ENCODE assay signal across 8 mouse cellular contexts in the genomic region with DNA sequence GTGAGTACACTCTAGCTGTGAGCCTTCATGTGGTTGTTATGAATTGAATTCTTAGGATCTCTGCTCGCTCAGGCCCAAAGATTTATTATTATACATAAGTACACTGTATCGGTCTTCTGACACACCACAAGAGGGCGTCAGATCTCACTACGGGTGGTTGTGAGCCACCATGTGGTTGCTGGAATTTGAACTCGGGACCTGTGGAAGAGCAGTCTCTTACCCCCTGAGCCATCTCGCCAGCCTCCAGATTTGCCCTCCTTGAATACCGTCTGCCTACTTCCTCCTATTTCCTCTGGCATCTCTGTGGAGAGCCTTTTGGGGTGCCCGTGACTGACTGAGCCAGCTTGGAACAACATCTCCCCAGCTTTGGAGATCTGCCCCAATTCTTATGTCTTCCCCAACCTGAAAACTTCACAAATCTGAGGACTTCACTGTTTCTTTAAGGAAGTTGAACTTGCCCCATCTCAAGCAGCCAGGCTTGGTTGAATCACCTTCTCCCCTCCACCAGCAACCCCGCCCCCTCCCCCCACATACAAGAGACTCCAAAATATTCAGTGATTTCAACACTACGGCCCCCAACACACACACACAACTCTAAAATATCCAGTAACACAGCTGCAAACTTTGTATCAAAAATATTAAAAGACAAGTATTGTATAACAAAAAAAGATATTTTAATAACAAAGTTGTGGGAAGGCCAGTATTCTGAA. TPM values are rescaled to one million over a fixed set of nuclear protein-coding genes. Genes with fewer than 3 reads are reported as not detected.
DNase-seq lines count a peak whose midpoint lies in the region; ATAC-seq and TF ChIP-seq lines count a peak whose summit lies in the region.

No protein-coding gene starts in this region.

- no peak overlapping the region for H3K4me3 ChIP-seq in cerebellum, adult 2 months (replicated peaks; ENCODE audit: insufficient read depth, low read depth, low read length)
- peak overlapping the region; percentile 76; the same call in 1 of the 2 replicates for H3K4me3 ChIP-seq in neural tube, embryonic 11.5 days (ENCODE audit: low read depth, low read length)
- H3K4me3 ChIP-seq in limb, embryonic 11.5 days (ENCODE audit: low read depth, low read length) = no peak overlapping the region
- peak overlapping the region; percentile 74; the same call in 1 of the 2 replicates for H3K4me3 ChIP-seq in stomach, embryonic 16.5 days (replicated peaks; ENCODE audit: low read length)

- 35% methylated on average over 10 of the region's 10 CpGs for WGBS in cerebellum, adult 2 months
- 80% methylated on average over 10 of the region's 10 CpGs for WGBS in neural tube, embryonic 11.5 days
- 73% methylated on average over 10 of the region's 10 CpGs for WGBS in limb, embryonic 11.5 days
- WGBS in stomach, embryonic 16.5 days = 62% methylated on average over 10 of the region's 10 CpGs

- H3K36me3 ChIP-seq in neural tube, embryonic 11.5 days (ENCODE audit: control insufficient read depth, insufficient read depth, low read length) = 0 out of 2 replicates have a peak, but pooled peaks cover 3% of the 10 kb centered on the region
- H3K36me3 ChIP-seq in limb, embryonic 11.5 days (ENCODE audit: control insufficient read depth, insufficient read depth, low read length) = no peaks in the 10 kb centered on the region
- H3K36me3 ChIP-seq in stomach, embryonic 16.5 days (ENCODE audit: control insufficient read depth, insufficient read depth, low read length) = no peaks in the 10 kb centered on the region

- no peak for TF ChIP-seq POLR2A in cerebellum, adult 2 months (IDR thresholded peaks at IDR 0.05; ENCODE audit: borderline replicate concordance, insufficient read depth, low read length)

- intact Hi-C loops in left cerebral cortex, postnatal 36 days (cut with DNase I) = loop anchor here (2.0 kb wide), 1 partner anchor 15 kb away; the partner anchor contains the start of gene Dennd6b

- DNase-seq in cerebellum, adult 2 months = peak; percentile 34 to 43
- no peak for DNase-seq in neural tube, embryonic 11.5 days (ENCODE audit: low spot score)
- no peak for DNase-seq in neural tube, embryonic 10.5 days (ENCODE audit: extremely low spot score, low spot score)
- DNase-seq in limb, embryonic 11.5 days (ENCODE audit: low spot score) = no peak
- no peak for DNase-seq in left cerebral cortex, postnatal 36 days (ENCODE audit: low spot score in 2 of 2)
- no peak for DNase-seq in adrenal gland, postnatal 4 days (ENCODE audit: low spot score in 2 of 2)

- H3K9ac ChIP-seq in neural tube, embryonic 11.5 days (ENCODE audit: low read length) = no peak overlapping the region
- no peak overlapping the region for H3K9ac ChIP-seq in limb, embryonic 11.5 days (ENCODE audit: low read length)
- no peak overlapping the region; the same call in 1 of the 2 replicates for H3K9ac ChIP-seq in stomach, embryonic 16.5 days (ENCODE audit: low read length)

- peak overlapping the region; percentile 95 for H3K4me2 ChIP-seq in neural tube, embryonic 11.5 days (ENCODE audit: low read depth)
- H3K4me2 ChIP-seq in limb, embryonic 11.5 days (ENCODE audit: low read depth, severe bottlenecking) = peak overlapping the region; percentile 67; the same call in 1 of the 2 replicates
- peak overlapping the region; percentile 90 for H3K4me2 ChIP-seq in stomach, embryonic 16.5 days (ENCODE audit: low read depth, low read length)

- TF ChIP-seq CTCF in cerebellum, adult 2 months (IDR thresholded peaks at IDR 0.05; ENCODE audit: borderline replicate concordance, insufficient read depth, low read depth, low read length) = peak; percentile 22; the same call in 1 of the 2 replicates

- H3K9me3 ChIP-seq in neural tube, embryonic 11.5 days (ENCODE audit: control insufficient read depth, low read length) = no peaks in the 10 kb centered on the region
- H3K9me3 ChIP-seq in limb, embryonic 11.5 days (ENCODE audit: control insufficient read depth, low read length) = no peaks in the 10 kb centered on the region
- no peaks in the 10 kb centered on the region for H3K9me3 ChIP-seq in stomach, embryonic 16.5 days (replicated peaks; ENCODE audit: control insufficient read depth, low read length)

- ATAC-seq in cerebellum, adult (ENCODE audit: insufficient number of reproducible peaks, low FRiP score, low TSS enrichment) = no peak
- no peak for ATAC-seq in neural tube, embryonic 11.5 days (ENCODE audit: insufficient read depth, low FRiP score, low TSS enrichment)
- no peak for ATAC-seq in limb, embryonic 11.5 days (ENCODE audit: insufficient number of reproducible peaks, low FRiP score, low TSS enrichment, low read depth)
- no peak for ATAC-seq in stomach, embryonic 16.5 days (ENCODE audit: insufficient read depth, low FRiP score)

- peaks cover 45% of the 10 kb centered on the region for H3K4me1 ChIP-seq in cerebellum, adult 2 months (ENCODE audit: control insufficient read depth, insufficient read depth, low read length)
- H3K4me1 ChIP-seq in neural tube, embryonic 11.5 days (ENCODE audit: control insufficient read depth, insufficient read depth, low read length) = peaks cover 40% of the 10 kb centered on the region
- H3K4me1 ChIP-seq in limb, embryonic 11.5 days (ENCODE audit: control insufficient read depth, insufficient read depth, low read length) = peaks cover 40% of the 10 kb centered on the region
- H3K4me1 ChIP-seq in stomach, embryonic 16.5 days (ENCODE audit: control insufficient read depth, insufficient read depth, low read length) = peaks cover 43% of the 10 kb centered on the region

- H3K27ac ChIP-seq in cerebellum, adult 2 months (ENCODE audit: insufficient read depth, low read length) = no peak overlapping the region
- H3K27ac ChIP-seq in neural tube, embryonic 11.5 days (ENCODE audit: low read depth, low read length) = no peak overlapping the region
- no peak overlapping the region for H3K27ac ChIP-seq in limb, embryonic 11.5 days (replicated peaks; ENCODE audit: low read depth, low read length)
- peak overlapping the region; percentile 97 for H3K27ac ChIP-seq in stomach, embryonic 16.5 days (ENCODE audit: low read length)

- H3K27me3 ChIP-seq in cerebellum, adult 2 months (ENCODE audit: control insufficient read depth, insufficient read depth, low read length) = no peaks in the 10 kb centered on the region
- no peaks in the 10 kb centered on the region for H3K27me3 ChIP-seq in neural tube, embryonic 11.5 days (ENCODE audit: control insufficient read depth, insufficient read depth, low read length)
- H3K27me3 ChIP-seq in limb, embryonic 11.5 days (ENCODE audit: control insufficient read depth, insufficient read depth, low read length) = no peaks in the 10 kb centered on the region
- H3K27me3 ChIP-seq in stomach, embryonic 16.5 days (ENCODE audit: control insufficient read depth, insufficient read depth, low read length) = no peaks in the 10 kb centered on the region

RNA-seq across cellular contexts. Expression of gene Plxnb2, which starts 1.1 kb away (rescaled TPM):
- 127 and 141 TPM in 2 replicates for polyA plus RNA-seq in cerebellum, adult 2 months (2012; rRNA removed)
- polyA plus RNA-seq in neural tube, embryonic 11.5 days (2014; fragmentation: Nextera tagmentation; extraction: Ambion mirVana) = 112 and 117 TPM in 2 replicates
- 122 and 125 TPM in 2 replicates for polyA plus RNA-seq in limb, embryonic 11.5 days (2014; fragmentation: Nextera tagmentation; extraction: Ambion mirVana)
- 153 and 178 TPM in 2 replicates for polyA plus RNA-seq in stomach, embryonic 16.5 days (2015; fragmentation: Nextera tagmentation; extraction: Ambion mirVana)
- total RNA-seq in left cerebral cortex, postnatal 36 days (2021) = 10 to 100 TPM; 42.2 to 54.0 TPM
- total RNA-seq in adrenal gland, postnatal 4 days (2021) = 100 to 1,000 TPM; 167 to 207 TPM

RNA-seq across cellular contexts. Expression of gene Dennd6b, which starts 14.6 kb away (rescaled TPM):
- polyA plus RNA-seq in cerebellum, adult 2 months (2012; rRNA removed) = 156 and 165 TPM in 2 replicates
- 30.5 and 33.6 TPM in 2 replicates for polyA plus RNA-seq in neural tube, embryonic 11.5 days (2014; fragmentation: Nextera tagmentation; extraction: Ambion mirVana)
- 19.4 and 19.8 TPM in 2 replicates for polyA plus RNA-seq in limb, embryonic 11.5 days (2014; fragmentation: Nextera tagmentation; extraction: Ambion mirVana)
- polyA plus RNA-seq in stomach, embryonic 16.5 days (2015; fragmentation: Nextera tagmentation; extraction: Ambion mirVana) = 13.4 and 15.0 TPM in 2 replicates
- total RNA-seq in left cerebral cortex, postnatal 36 days (2021) = 10 to 100 TPM; 39.9 to 52.2 TPM
- 10 to 100 TPM; 11.5 to 13.0 TPM for total RNA-seq in adrenal gland, postnatal 4 days (2021)

RNA-seq across cellular contexts. Expression of gene Ppp6r2, which starts 29.6 kb away (rescaled TPM):
- 240 and 262 TPM in 2 replicates for polyA plus RNA-seq in cerebellum, adult 2 months (2012; rRNA removed)
- polyA plus RNA-seq in neural tube, embryonic 11.5 days (2014; fragmentation: Nextera tagmentation; extraction: Ambion mirVana) = 45.2 and 47.1 TPM in 2 replicates
- polyA plus RNA-seq in limb, embryonic 11.5 days (2014; fragmentation: Nextera tagmentation; extraction: Ambion mirVana) = 22.7 and 23.4 TPM in 2 replicates
- 20.2 and 24.4 TPM in 2 replicates for polyA plus RNA-seq in stomach, embryonic 16.5 days (2015; fragmentation: Nextera tagmentation; extraction: Ambion mirVana)
- total RNA-seq in left cerebral cortex, postnatal 36 days (2021) = 100 to 1,000 TPM; 162 to 167 TPM
- total RNA-seq in adrenal gland, postnatal 4 days (2021) = 10 to 100 TPM; 53.8 to 57.6 TPM

RNA-seq across cellular contexts. Expression of gene Mapk11, which starts 32.3 kb away (rescaled TPM):
- 58.1 and 64.1 TPM in 2 replicates for polyA plus RNA-seq in cerebellum, adult 2 months (2012; rRNA removed)
- polyA plus RNA-seq in neural tube, embryonic 11.5 days (2014; fragmentation: Nextera tagmentation; extraction: Ambion mirVana) = 33.1 and 37.4 TPM in 2 replicates
- polyA plus RNA-seq in limb, embryonic 11.5 days (2014; fragmentation: Nextera tagmentation; extraction: Ambion mirVana) = 15.3 and 16.6 TPM in 2 replicates
- polyA plus RNA-seq in stomach, embryonic 16.5 days (2015; fragmentation: Nextera tagmentation; extraction: Ambion mirVana) = 5.1 and 6.0 TPM in 2 replicates
- 10 to 100 TPM; 45.3 to 54.5 TPM for total RNA-seq in left cerebral cortex, postnatal 36 days (2021)
- total RNA-seq in adrenal gland, postnatal 4 days (2021) = 1 to 10 TPM; 6.9 to 8.6 TPM

RNA-seq across cellular contexts. Expression of gene Mapk12, which starts 41.2 kb away (rescaled TPM):
- 112 and 128 TPM in 2 replicates for polyA plus RNA-seq in cerebellum, adult 2 months (2012; rRNA removed)
- 15.4 and 20.3 TPM in 2 replicates for polyA plus RNA-seq in neural tube, embryonic 11.5 days (2014; fragmentation: Nextera tagmentation; extraction: Ambion mirVana)
- polyA plus RNA-seq in limb, embryonic 11.5 days (2014; fragmentation: Nextera tagmentation; extraction: Ambion mirVana) = 14.3 and 15.2 TPM in 2 replicates
- polyA plus RNA-seq in stomach, embryonic 16.5 days (2015; fragmentation: Nextera tagmentation; extraction: Ambion mirVana) = 3.6 and 6.0 TPM in 2 replicates
- 10 to 100 TPM in 1 of 2 experiments, 1 to 10 TPM in 1; 6.1 to 11.1 TPM for total RNA-seq in left cerebral cortex, postnatal 36 days (2021)
- 10 to 100 TPM; 13.9 to 16.2 TPM for total RNA-seq in adrenal gland, postnatal 4 days (2021)

Comparison
In these comparisons a context has a peak if more than half of its experiments do, and no peak if none do; other contexts are left out.
1. DNase-seq: peak in cerebellum, adult 2 months (2 of 2); none in neural tube, embryonic 11.5 days (single experiment), neural tube, embryonic 10.5 days (single experiment), limb, embryonic 11.5 days (single experiment), left cerebral cortex, postnatal 36 days (0 of 2) and adrenal gland, postnatal 4 days (0 of 2).
2. H3K4me3 ChIP-seq: peak in neural tube, embryonic 11.5 days (single experiment) and stomach, embryonic 16.5 days (single experiment); none in cerebellum, adult 2 months (single experiment) and limb, embryonic 11.5 days (single experiment).
3. Peak in every context shown above with its lines, with median percentiles within 50 percentile points of each other: H3K4me2 ChIP-seq.